Mouse (Mus musculus): ENCODE measurements at regions not wholly inside any gene's neighbourhood (a gene's known extent, or its start where the extent isn't known, plus 50 kb on each side); places are given as distances from the start of the nearest gene placed in this dataset.
"Not testable (repeated sequence)": the region's sequence is repeated elsewhere in the genome, so short reads cannot be mapped to it uniquely, and the experiment has no call there.

DNA sequence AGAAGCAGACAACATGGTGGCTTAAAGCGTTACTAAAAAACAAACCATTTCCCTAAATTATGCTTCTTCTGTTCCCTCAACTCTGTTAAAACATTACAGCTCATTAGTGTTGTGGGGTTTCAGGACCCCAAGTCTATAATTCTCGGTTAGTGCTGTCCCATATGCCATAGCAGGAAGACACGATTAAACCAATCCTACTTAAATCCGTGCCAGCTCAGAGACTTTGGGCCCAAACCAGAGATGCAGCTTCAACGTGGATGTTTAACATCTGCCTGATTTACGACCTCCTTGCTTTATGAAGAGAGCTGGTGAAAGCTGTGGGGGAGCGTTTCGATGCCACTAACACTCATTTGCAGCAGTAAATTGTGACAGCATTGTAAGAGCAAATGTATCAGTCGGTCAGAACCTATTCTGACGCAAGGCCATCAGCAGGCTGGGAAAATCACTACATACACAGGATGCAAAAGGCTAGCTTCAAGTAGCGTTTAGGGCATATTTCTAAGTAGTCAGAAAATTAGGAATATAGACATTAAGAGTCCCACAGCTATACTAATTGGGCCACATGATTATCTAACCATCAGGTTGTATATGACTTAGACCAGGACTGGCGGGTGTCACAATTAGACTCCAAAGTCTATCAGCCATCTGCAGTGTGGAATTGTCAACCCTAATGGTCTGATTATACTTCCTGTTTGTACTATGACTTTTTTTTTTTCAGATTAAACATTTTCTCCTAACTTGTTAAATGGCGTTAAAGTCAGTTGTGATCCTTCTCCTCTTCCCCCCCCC is 333.1 kb upstream of the Gm6657 start:
- no peak overlapping the region for H3K9ac ChIP-seq (ENCODE audit: low read depth, low read length)
- ATAC-seq (ENCODE audit: low read depth), result no peak

DNA sequence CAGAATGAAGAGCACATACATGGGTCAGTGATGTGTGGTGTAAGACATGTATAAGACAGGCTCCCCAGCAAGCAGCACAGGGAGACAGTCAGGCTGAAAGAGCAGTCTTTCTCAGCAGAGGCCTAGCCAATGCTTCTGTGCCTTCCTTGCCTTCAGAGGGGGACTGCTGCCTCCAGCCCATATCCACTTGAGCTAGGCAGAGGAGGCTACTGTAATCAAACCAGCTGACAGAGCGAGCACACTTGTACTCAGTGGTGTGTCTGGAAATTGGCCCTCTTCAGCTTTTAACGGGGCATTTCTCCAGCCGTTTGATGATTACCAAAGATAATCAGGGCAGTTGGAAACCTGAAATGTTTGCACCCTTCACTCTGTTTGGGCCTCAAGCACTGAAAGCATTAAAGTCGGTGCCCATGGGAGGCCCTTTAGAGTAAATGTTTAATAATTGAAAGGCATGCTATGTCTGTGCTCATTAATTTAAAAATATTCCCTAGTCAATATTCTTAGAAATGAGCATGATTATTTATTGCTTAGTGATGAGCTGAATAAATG is 326.0 kb upstream of the Gm6657 start:
- WGBS (ENCODE audit: insufficient replicate concordance), result 55% methylated on average over 4 of the region's 4 CpGs
- H3K4me2 ChIP-seq (ENCODE audit: low read depth, low read length), result no peak overlapping the region
- no peaks in the 10 kb centered on the region for H3K9me3 ChIP-seq (replicated peaks; ENCODE audit: control insufficient read depth, low read length)
- H3K4me1 ChIP-seq (ENCODE audit: control insufficient read depth, low read depth, low read length), result no peaks in the 10 kb centered on the region
- no peaks in the 10 kb centered on the region for H3K27me3 ChIP-seq (ENCODE audit: control insufficient read depth, insufficient read depth, low read depth, low read length)
- H3K4me3 ChIP-seq (ENCODE audit: low read depth, low read length), result no peak overlapping the region
- H3K27ac ChIP-seq (ENCODE audit: low read length), result no peak overlapping the region
- no peak overlapping the region for H3K9ac ChIP-seq (ENCODE audit: low read depth, low read length)
- no peaks in the 10 kb centered on the region for H3K36me3 ChIP-seq (ENCODE audit: control insufficient read depth, insufficient read depth)
- ATAC-seq (ENCODE audit: low read depth), result no peak

More for the DNA sequence above, 333.1 kb upstream of the Gm6657 start:
- H3K27ac ChIP-seq (ENCODE audit: low read length), result no peak overlapping the region
- 62% methylated on average over 13 of the region's 13 CpGs for WGBS (ENCODE audit: insufficient replicate concordance)
- H3K4me3 ChIP-seq (ENCODE audit: low read depth, low read length), result no peak overlapping the region
- H3K4me2 ChIP-seq (ENCODE audit: low read depth, low read length), result no peak overlapping the region
- no peaks in the 10 kb centered on the region for H3K36me3 ChIP-seq (ENCODE audit: control insufficient read depth, insufficient read depth)
- no peaks in the 10 kb centered on the region for H3K9me3 ChIP-seq (replicated peaks; ENCODE audit: control insufficient read depth, low read length)
- H3K27me3 ChIP-seq (ENCODE audit: control insufficient read depth, insufficient read depth, low read depth, low read length), result no peaks in the 10 kb centered on the region
- no peaks in the 10 kb centered on the region for H3K4me1 ChIP-seq (ENCODE audit: control insufficient read depth, low read depth, low read length)

DNA sequence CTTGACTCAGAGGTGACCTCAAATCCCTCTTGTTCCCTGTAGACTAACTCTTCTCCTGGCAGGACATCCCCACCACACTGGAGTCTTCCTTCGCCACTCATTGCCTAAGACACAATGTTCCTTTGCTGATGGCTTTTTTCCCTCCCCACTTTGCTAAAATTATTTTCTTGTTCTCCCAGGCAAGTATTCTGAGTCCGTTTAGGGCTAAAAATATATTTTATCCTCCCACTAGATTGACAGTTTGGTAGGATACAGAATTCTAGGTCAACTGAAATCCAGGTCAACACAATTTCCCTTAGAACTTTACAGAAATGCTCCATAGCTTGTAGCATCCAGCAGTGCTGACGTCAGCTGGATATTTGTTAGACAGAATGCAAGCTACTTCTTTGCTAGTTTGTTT is 324.7 kb upstream of the Gm6657 start:
- 58% methylated on average over 3 of the region's 3 CpGs for WGBS (ENCODE audit: insufficient replicate concordance)
- no peaks in the 10 kb centered on the region for H3K27me3 ChIP-seq (ENCODE audit: control insufficient read depth, insufficient read depth, low read depth, low read length)
- H3K4me3 ChIP-seq (ENCODE audit: low read depth, low read length), result no peak overlapping the region
- no peaks in the 10 kb centered on the region for H3K4me1 ChIP-seq (ENCODE audit: control insufficient read depth, low read depth, low read length)
- H3K9ac ChIP-seq (ENCODE audit: low read depth, low read length), result no peak overlapping the region
- no peak overlapping the region for H3K4me2 ChIP-seq (ENCODE audit: low read depth, low read length)
- H3K9me3 ChIP-seq (replicated peaks; ENCODE audit: control insufficient read depth, low read length), result no peaks in the 10 kb centered on the region
- H3K36me3 ChIP-seq (ENCODE audit: control insufficient read depth, insufficient read depth), result no peaks in the 10 kb centered on the region
- no peak for ATAC-seq (ENCODE audit: low read depth)
- H3K27ac ChIP-seq (ENCODE audit: low read length), result no peak overlapping the region

DNA sequence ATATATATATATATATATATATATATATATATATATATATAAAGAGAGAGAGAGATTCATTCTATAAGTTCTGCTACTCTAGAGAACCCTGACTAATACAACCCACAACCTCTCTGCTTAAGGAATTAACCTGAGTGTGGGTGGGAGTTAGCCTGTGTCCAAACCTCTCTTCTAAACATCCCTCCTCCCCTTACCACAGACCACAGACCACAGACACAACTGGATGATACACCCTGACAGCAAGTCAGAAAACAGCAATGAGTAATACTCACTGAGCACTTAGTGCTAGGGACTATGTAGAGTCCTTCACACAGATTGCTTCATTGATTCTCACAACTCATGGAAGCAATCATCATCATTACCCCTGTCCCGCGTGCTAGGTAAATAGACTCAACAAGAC is 306.7 kb upstream of the Gm6657 start:
- H3K27ac ChIP-seq (ENCODE audit: low read length), result no peak overlapping the region
- H3K4me3 ChIP-seq (ENCODE audit: low read depth, low read length), result no peak overlapping the region
- WGBS (ENCODE audit: insufficient replicate concordance), result 75% methylated on average over 2 of the region's 2 CpGs
- H3K27me3 ChIP-seq (ENCODE audit: control insufficient read depth, insufficient read depth, low read depth, low read length), result no peaks in the 10 kb centered on the region
- no peaks in the 10 kb centered on the region for H3K36me3 ChIP-seq (ENCODE audit: control insufficient read depth, insufficient read depth)
- H3K9ac ChIP-seq (ENCODE audit: low read depth, low read length), result no peak overlapping the region
- no peaks in the 10 kb centered on the region for H3K4me1 ChIP-seq (ENCODE audit: control insufficient read depth, low read depth, low read length)
- no peak overlapping the region for H3K4me2 ChIP-seq (ENCODE audit: low read depth, low read length)
- H3K9me3 ChIP-seq (replicated peaks; ENCODE audit: control insufficient read depth, low read length), result no peaks in the 10 kb centered on the region
- no peak for ATAC-seq (ENCODE audit: low read depth)

DNA sequence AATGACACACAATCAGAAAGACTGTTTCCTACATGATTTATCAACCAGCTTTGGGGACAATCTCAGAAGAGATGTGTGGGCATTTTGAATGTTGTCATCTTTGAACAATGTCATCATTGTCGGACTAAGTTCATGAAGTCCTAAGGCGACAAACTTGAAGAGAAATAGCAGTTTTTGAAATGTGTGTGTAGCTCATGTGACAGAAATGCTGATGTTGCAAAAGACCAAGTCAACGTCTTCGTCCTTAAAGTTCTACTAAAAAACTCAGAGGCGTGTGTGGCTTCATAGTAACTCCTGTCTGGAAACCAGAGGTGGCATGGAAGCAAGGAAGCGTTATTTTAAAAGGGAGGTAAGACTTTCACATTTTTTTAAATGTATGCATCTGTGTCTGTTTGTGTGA is 302.6 kb upstream of the Gm6657 start:
- Histone ChIP-seq H3K36me3 (ENCODE audit: control insufficient read depth, insufficient read depth) (no peaks in the 10 kb centered on the region), H3K27me3 (ENCODE audit: control insufficient read depth, insufficient read depth, low read depth, low read length) (no peaks in the 10 kb centered on the region), H3K9me3 (replicated peaks; ENCODE audit: control insufficient read depth, low read length) (no peaks in the 10 kb centered on the region), H3K4me2 (ENCODE audit: low read depth, low read length) (no peak overlapping the region), H3K9ac (ENCODE audit: low read depth, low read length) (no peak overlapping the region), H3K27ac (ENCODE audit: low read length) (no peak overlapping the region), H3K4me1 (ENCODE audit: control insufficient read depth, low read depth, low read length) (no peaks in the 10 kb centered on the region), H3K4me3 (ENCODE audit: low read depth, low read length) (no peak overlapping the region)
- 71% methylated on average over 6 of the region's 6 CpGs for WGBS (ENCODE audit: insufficient replicate concordance)
- ATAC-seq (ENCODE audit: low read depth), result no peak

DNA sequence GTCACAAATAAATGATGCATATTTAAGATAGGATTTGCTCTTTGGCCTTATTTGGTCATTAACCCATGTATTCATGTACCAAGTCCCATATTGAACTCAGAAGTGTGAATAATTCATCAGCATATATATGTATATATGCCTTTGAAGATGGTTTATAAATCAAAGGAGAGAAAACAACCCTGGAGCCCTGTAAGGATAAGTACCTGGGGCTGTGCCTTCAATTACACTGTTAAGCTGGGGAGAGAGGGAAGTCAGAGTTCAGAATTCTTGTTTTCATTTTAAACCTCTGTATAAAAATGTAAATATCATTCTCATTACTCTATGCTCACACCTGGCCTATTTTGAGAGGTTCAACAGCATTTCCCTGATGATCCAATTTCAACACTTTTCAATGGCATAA is 299.8 kb upstream of the Gm6657 start:
- Histone ChIP-seq H3K4me2 (ENCODE audit: low read depth, low read length) (no peak overlapping the region), H3K27ac (ENCODE audit: low read length) (no peak overlapping the region), H3K9ac (ENCODE audit: low read depth, low read length) (no peak overlapping the region), H3K9me3 (replicated peaks; ENCODE audit: control insufficient read depth, low read length) (no peaks in the 10 kb centered on the region), H3K4me1 (ENCODE audit: control insufficient read depth, low read depth, low read length) (no peaks in the 10 kb centered on the region), H3K4me3 (ENCODE audit: low read depth, low read length) (no peak overlapping the region), H3K36me3 (ENCODE audit: control insufficient read depth, insufficient read depth) (no peaks in the 10 kb centered on the region), H3K27me3 (ENCODE audit: control insufficient read depth, insufficient read depth, low read depth, low read length) (no peaks in the 10 kb centered on the region)
- no peak for ATAC-seq (ENCODE audit: low read depth)

DNA sequence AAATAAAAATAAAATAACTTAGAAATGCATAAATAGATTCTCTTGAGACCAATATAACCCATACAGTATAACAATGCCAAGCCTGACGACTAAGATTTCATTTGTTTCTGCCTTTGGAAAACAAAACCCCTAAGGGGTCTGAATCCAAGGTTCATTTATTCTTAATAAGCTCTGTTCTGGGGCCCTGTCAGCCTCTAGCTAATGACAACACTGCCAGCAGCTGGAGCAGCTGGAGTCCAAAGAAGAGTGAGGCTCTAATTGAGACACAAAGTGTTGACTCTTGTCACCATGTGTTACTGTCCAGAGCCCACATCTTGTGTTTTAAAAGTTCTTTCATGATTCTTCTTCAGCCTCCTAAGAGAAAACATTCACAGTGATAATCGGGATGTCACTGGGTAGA is 298.5 kb upstream of the Gm6657 start:
- Histone ChIP-seq H3K4me3 (ENCODE audit: low read depth, low read length) (no peak overlapping the region), H3K9ac (ENCODE audit: low read depth, low read length) (no peak overlapping the region), H3K27ac (ENCODE audit: low read length) (no peak overlapping the region), H3K4me1 (ENCODE audit: control insufficient read depth, low read depth, low read length) (no peaks in the 10 kb centered on the region), H3K36me3 (ENCODE audit: control insufficient read depth, insufficient read depth) (no peaks in the 10 kb centered on the region), H3K4me2 (ENCODE audit: low read depth, low read length) (no peak overlapping the region), H3K9me3 (replicated peaks; ENCODE audit: control insufficient read depth, low read length) (no peaks in the 10 kb centered on the region), H3K27me3 (ENCODE audit: control insufficient read depth, insufficient read depth, low read depth, low read length) (no peaks in the 10 kb centered on the region)
- ATAC-seq (ENCODE audit: low read depth), result no peak
- 40% methylated on average over 2 of the region's 2 CpGs for WGBS (ENCODE audit: insufficient replicate concordance)

DNA sequence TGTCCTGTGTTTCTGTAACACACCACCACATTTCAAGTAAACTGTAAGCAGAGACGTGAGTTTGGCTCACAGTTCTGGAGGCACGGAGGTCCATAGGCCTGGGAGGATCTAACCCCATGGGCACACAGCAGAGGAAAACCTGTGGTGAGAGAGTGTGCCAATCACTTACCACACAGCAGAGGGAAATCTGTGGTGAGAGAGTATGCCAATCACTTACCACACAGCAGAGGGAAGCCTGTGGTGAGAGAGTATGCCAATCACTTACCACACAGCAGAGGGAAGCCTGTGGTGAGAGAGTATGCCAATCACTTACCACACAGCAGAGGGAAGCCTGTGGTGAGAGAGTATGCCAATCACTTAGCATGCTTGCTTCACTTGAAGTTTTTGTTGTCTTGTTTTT is 295.1 kb upstream of the Gm6657 start:
- not testable (repeated sequence) for H3K27me3 ChIP-seq (ENCODE audit: control insufficient read depth, insufficient read depth, low read depth, low read length); H3K9ac ChIP-seq (ENCODE audit: low read depth, low read length); H3K4me1 ChIP-seq (ENCODE audit: control insufficient read depth, low read depth, low read length); H3K9me3 ChIP-seq (replicated peaks; ENCODE audit: control insufficient read depth, low read length); H3K4me3 ChIP-seq (ENCODE audit: low read depth, low read length); H3K4me2 ChIP-seq (ENCODE audit: low read depth, low read length); H3K27ac ChIP-seq (ENCODE audit: low read length); ATAC-seq (ENCODE audit: low read depth); H3K36me3 ChIP-seq (ENCODE audit: control insufficient read depth, insufficient read depth)
- 36% methylated on average over 2 of the region's 2 CpGs for WGBS (ENCODE audit: insufficient replicate concordance)

DNA sequence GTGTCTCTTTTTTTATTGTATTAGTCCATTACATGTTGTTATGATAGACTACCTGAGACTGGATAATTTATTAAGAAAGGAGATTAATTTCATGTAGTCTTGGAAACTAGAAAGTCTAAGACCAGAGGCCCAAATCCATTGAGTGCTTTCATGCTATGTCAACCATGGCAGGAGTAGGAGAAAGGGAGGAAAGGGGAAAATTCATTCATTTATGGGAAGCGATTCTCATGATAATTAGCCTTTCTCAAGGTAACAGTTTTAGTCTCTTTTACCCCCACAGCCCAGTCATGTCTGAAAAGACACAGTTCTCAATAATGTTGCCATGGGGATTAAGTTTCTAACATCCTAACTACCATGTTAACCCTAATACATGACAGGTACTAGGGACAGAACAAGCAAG is 292.8 kb upstream of the Gm6657 start:
- ATAC-seq (ENCODE audit: low read depth), result no peak
- Histone ChIP-seq H3K4me1 (ENCODE audit: control insufficient read depth, low read depth, low read length) (no peaks in the 10 kb centered on the region), H3K27me3 (ENCODE audit: control insufficient read depth, insufficient read depth, low read depth, low read length) (no peaks in the 10 kb centered on the region), H3K9ac (ENCODE audit: low read depth, low read length) (no peak overlapping the region), H3K27ac (ENCODE audit: low read length) (no peak overlapping the region), H3K4me3 (ENCODE audit: low read depth, low read length) (no peak overlapping the region), H3K36me3 (ENCODE audit: control insufficient read depth, insufficient read depth) (no peaks in the 10 kb centered on the region), H3K9me3 (replicated peaks; ENCODE audit: control insufficient read depth, low read length) (no peaks in the 10 kb centered on the region), H3K4me2 (ENCODE audit: low read depth, low read length) (no peak overlapping the region)
- 76% methylated on average over 1 of the region's 1 CpGs for WGBS (ENCODE audit: insufficient replicate concordance)
